ENCODE assay signal across 23 mouse cellular contexts in the genomic region with DNA sequence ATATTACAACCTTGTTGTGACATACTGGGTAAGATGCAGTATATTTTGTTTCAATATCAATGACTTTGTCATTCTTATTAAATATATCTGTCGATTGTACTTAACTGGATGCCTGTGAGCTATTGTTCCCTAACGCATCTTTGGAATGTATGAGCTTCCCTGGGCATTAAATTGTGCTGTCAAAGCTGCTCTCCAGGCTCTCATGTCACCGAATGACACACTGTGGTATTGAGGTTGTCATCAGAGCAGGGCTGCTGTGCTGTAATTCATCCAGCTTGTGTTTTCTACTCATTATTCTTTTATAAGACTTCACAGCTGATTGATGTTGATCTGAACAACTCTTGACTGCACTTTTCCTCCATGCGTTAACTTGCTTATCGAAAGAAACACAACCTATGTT. TPM values are rescaled to one million over a fixed set of nuclear protein-coding genes. Genes with fewer than 3 reads are reported as not detected.
A peak's percentile ranks its signal among the peaks of the same experiment; 100 is the strongest.
DNase-seq lines count a peak whose midpoint lies in the region; ATAC-seq and TF ChIP-seq lines count a peak whose summit lies in the region.
"Had no signal": no experiment of that assay in that cellular context is flagged by ENCODE, and none has a peak within 500 bp of the region (broad histone marks: within the 10 kb centered on the region; RNA-seq: fewer than 3 reads in every experiment).

No protein-coding gene starts in this region.

- H3K4me2 ChIP-seq in hindbrain, embryonic 13.5 days: no peak overlapping the region
- no peak overlapping the region for H3K4me2 ChIP-seq in hindbrain, embryonic 16.5 days (ENCODE audit: low read length)
- no peak overlapping the region for H3K4me2 ChIP-seq in neural tube, embryonic 15.5 days
- H3K4me2 ChIP-seq: embryonic facial prominence, embryonic 15.5 days; heart, embryonic 13.5 days had no signal

- no peak overlapping the region for H3K27ac ChIP-seq in hindbrain, embryonic 13.5 days
- no peak overlapping the region for H3K27ac ChIP-seq in hindbrain, embryonic 10.5 days
- no peak overlapping the region for H3K27ac ChIP-seq in hindbrain, embryonic 16.5 days (ENCODE audit: low read depth, low read length)
- no peak overlapping the region for H3K27ac ChIP-seq in neural tube, embryonic 15.5 days (replicated peaks)
- H3K27ac ChIP-seq: embryonic facial prominence, embryonic 15.5 days; forebrain, embryonic 10.5 days; heart, embryonic 13.5 days had no signal

- peak; percentile 52; the same call in 1 of the 2 replicates for ATAC-seq in hindbrain, embryonic 13.5 days (ENCODE audit: low FRiP score)
- peak; percentile 80 for ATAC-seq in hindbrain, embryonic 16.5 days
- peak; percentile 74 for ATAC-seq in neural tube, embryonic 15.5 days (ENCODE audit: low FRiP score)
- ATAC-seq: forebrain, embryonic 14.5 days had no signal

- TF ChIP-seq CTCF in brain, embryonic 14.5 days (IDR thresholded peaks at IDR 0.05; ENCODE audit: borderline replicate concordance, extremely low read depth, insufficient read depth, insufficient read length): no peak

- H3K9me3 ChIP-seq in hindbrain, embryonic 13.5 days: no peaks in the 10 kb centered on the region
- no peaks in the 10 kb centered on the region for H3K9me3 ChIP-seq in hindbrain, embryonic 10.5 days
- H3K9me3 ChIP-seq in hindbrain, embryonic 16.5 days (ENCODE audit: control insufficient read depth, low read length): no peaks in the 10 kb centered on the region
- H3K9me3 ChIP-seq in neural tube, embryonic 15.5 days (replicated peaks): no peaks in the 10 kb centered on the region
- H3K9me3 ChIP-seq: embryonic facial prominence, embryonic 15.5 days; forebrain, embryonic 10.5 days; heart, embryonic 13.5 days had no signal

- H3K4me3 ChIP-seq in hindbrain, embryonic 13.5 days: no peak overlapping the region
- H3K4me3 ChIP-seq in hindbrain, embryonic 10.5 days: no peak overlapping the region
- H3K4me3 ChIP-seq in hindbrain, embryonic 16.5 days (ENCODE audit: low read length): no peak overlapping the region
- no peak overlapping the region for H3K4me3 ChIP-seq in neural tube, embryonic 15.5 days (replicated peaks)
- H3K4me3 ChIP-seq: embryonic facial prominence, embryonic 15.5 days; erythroblast, embryonic 14.5 days; forebrain, embryonic 10.5 days; heart, embryonic 13.5 days had no signal

- no peak for TF ChIP-seq POLR2A in brain, embryonic 14.5 days (IDR thresholded peaks at IDR 0.05; ENCODE audit: borderline replicate concordance, extremely low read depth, insufficient read depth, insufficient read length, poor library complexity, severe bottlenecking)

- no peak overlapping the region for H3K9ac ChIP-seq in hindbrain, embryonic 13.5 days
- H3K9ac ChIP-seq in hindbrain, embryonic 16.5 days (ENCODE audit: low read depth, low read length): no peak overlapping the region
- no peak overlapping the region for H3K9ac ChIP-seq in neural tube, embryonic 15.5 days (replicated peaks)
- H3K9ac ChIP-seq: embryonic facial prominence, embryonic 15.5 days; heart, embryonic 13.5 days had no signal

- no peaks in the 10 kb centered on the region for H3K36me3 ChIP-seq in hindbrain, embryonic 13.5 days
- H3K36me3 ChIP-seq in hindbrain, embryonic 10.5 days: no peaks in the 10 kb centered on the region
- no peaks in the 10 kb centered on the region for H3K36me3 ChIP-seq in hindbrain, embryonic 16.5 days (ENCODE audit: control insufficient read depth, insufficient read depth, low read length)
- no peaks in the 10 kb centered on the region for H3K36me3 ChIP-seq in neural tube, embryonic 15.5 days
- H3K36me3 ChIP-seq: embryonic facial prominence, embryonic 15.5 days; forebrain, embryonic 10.5 days; heart, embryonic 13.5 days had no signal

- no peak for DNase-seq in hindbrain, embryonic 10.5 days (ENCODE audit: low spot score)
- DNase-seq in brain, embryonic 14.5 days (ENCODE audit: low read depth): peak; percentile 35
- DNase-seq in spleen, adult 12 weeks (ENCODE audit: low spot score): no peak
- no peak for DNase-seq in cerebellum, adult 9-10 months
- DNase-seq in cerebellum, postnatal 14 days: no peak
- DNase-seq: adrenal gland, postnatal 14 days; cerebellum, adult 18-20 months; cerebellum, postnatal 10 days; embryo, embryonic 11 days; gastrocnemius, postnatal 36 days; heart, adult 11 months; heart, postnatal 36 days had no signal

- 0 out of 2 replicates have a peak, but pooled peaks cover 4% of the 10 kb centered on the region for H3K4me1 ChIP-seq in hindbrain, embryonic 13.5 days (replicated peaks)
- peaks cover 6% of the 10 kb centered on the region; the same call in 1 of the 2 replicates for H3K4me1 ChIP-seq in hindbrain, embryonic 10.5 days (replicated peaks)
- no peaks in the 10 kb centered on the region for H3K4me1 ChIP-seq in hindbrain, embryonic 16.5 days (ENCODE audit: control insufficient read depth, insufficient read depth, low read depth, low read length)
- no peaks in the 10 kb centered on the region for H3K4me1 ChIP-seq in neural tube, embryonic 15.5 days
- H3K4me1 ChIP-seq: embryonic facial prominence, embryonic 15.5 days; forebrain, embryonic 10.5 days; heart, embryonic 13.5 days had no signal

- 67% methylated on average over 5 of the region's 5 CpGs for WGBS in hindbrain, embryonic 13.5 days
- 81% methylated on average over 5 of the region's 5 CpGs for WGBS in hindbrain, embryonic 10.5 days
- 68% methylated on average over 5 of the region's 5 CpGs for WGBS in hindbrain, embryonic 16.5 days
- 59% methylated on average over 5 of the region's 5 CpGs for WGBS in neural tube, embryonic 15.5 days

- H3K27me3 ChIP-seq in hindbrain, embryonic 13.5 days: no peaks in the 10 kb centered on the region
- no peaks in the 10 kb centered on the region for H3K27me3 ChIP-seq in hindbrain, embryonic 10.5 days (ENCODE audit: insufficient read depth, poor library complexity, severe bottlenecking)
- H3K27me3 ChIP-seq in hindbrain, embryonic 16.5 days (replicated peaks; ENCODE audit: control insufficient read depth, insufficient read depth, low read length): no peaks in the 10 kb centered on the region
- no peaks in the 10 kb centered on the region for H3K27me3 ChIP-seq in neural tube, embryonic 15.5 days (replicated peaks)
- H3K27me3 ChIP-seq: embryonic facial prominence, embryonic 15.5 days; heart, embryonic 13.5 days had no signal

RNA-seq across cellular contexts. Expression of a gene that starts 32.5 kb away (rescaled TPM):
- polyA plus RNA-seq in hindbrain, embryonic 13.5 days (2015; fragmentation: Nextera tagmentation; extraction: Ambion mirVana): not detected in 2 replicates
- polyA plus RNA-seq in hindbrain, embryonic 10.5 days (2016; fragmentation: Nextera tagmentation; extraction: Ambion mirVana): not detected in 2 replicates
- not detected in 2 replicates for polyA plus RNA-seq in brain, embryonic 14.5 days (2012; rRNA removed)
- 0.24 TPM in 1 of 2 replicates, not detected in the other for polyA plus RNA-seq in hindbrain, embryonic 16.5 days (2015; fragmentation: Nextera tagmentation; extraction: Ambion mirVana)
- 0.33 and 0.46 TPM in 2 replicates for polyA plus RNA-seq in neural tube, embryonic 15.5 days (2015; fragmentation: Nextera tagmentation; extraction: Ambion mirVana)
- polyA plus RNA-seq: C2C12; embryonic facial prominence, embryonic 11.5 days; embryonic facial prominence, embryonic 15.5 days; erythroblast, embryonic 14.5 days; forebrain, embryonic 10.5 days; forebrain, embryonic 14.5 days; heart, embryonic 13.5 days; heart, postnatal 0 days had no signal
